Mouse (Mus musculus) hematopoietic multipotent progenitor cell, adult 10-12 weeks (in vitro differentiated cells): ENCODE results near the gene Snrpg. TPM values are rescaled to one million over a fixed set of nuclear protein-coding genes. Genes with fewer than 3 reads are reported as not detected.

Experiments
- polyA plus RNA-seq: library from polyadenylated mRNA; stranded (reverse); fragments of >175 nt; gene quantifications from 2 replicates; pipeline ENCODE4 v1.2.3, GENCODE M21; 2012; ENCODE audit warnings: low replicate concordance

Gene Snrpg
- polyA plus RNA-seq, result 11.7 and 17.6 TPM in 2 replicates

DNA sequence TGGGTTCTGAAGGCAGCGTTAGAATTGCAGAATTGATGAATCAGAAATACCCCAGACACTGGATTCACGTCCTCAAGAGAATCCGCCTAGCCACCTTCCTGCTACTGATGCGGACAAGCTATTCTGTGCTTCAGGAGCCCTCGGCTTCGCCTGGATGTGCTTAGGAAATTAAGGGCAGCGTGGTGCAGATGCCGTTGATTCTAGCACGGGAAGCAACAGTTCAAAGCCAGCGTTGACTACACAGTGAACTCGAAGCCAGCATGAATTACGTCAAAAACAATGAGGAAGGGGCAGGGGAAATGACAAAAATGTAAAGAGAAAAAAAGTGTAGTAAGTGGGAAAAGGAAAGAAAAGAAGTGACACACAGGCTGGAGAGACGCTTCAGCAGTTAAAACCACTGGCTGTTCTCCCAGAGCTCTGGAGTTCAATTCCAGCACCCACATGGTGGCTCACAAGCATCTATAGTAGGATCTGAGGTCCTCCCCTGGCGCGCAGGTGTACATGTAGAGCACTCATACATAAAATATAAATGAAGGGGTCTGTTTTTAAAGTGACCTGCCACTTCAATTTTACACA is at the start of gene Snrpg:
Snrpg (plus strand) TSS at position 541 of the 576 bp plus-strand sequence.

GRCm38 (mm10) chr6:86365371-86366124 is 5.6 kb upstream of the Snrpg start, which contains the start of gene Fam136a:
Gene Fam136a, plus strand, starts transcription at chr6:86365646.

DNA sequence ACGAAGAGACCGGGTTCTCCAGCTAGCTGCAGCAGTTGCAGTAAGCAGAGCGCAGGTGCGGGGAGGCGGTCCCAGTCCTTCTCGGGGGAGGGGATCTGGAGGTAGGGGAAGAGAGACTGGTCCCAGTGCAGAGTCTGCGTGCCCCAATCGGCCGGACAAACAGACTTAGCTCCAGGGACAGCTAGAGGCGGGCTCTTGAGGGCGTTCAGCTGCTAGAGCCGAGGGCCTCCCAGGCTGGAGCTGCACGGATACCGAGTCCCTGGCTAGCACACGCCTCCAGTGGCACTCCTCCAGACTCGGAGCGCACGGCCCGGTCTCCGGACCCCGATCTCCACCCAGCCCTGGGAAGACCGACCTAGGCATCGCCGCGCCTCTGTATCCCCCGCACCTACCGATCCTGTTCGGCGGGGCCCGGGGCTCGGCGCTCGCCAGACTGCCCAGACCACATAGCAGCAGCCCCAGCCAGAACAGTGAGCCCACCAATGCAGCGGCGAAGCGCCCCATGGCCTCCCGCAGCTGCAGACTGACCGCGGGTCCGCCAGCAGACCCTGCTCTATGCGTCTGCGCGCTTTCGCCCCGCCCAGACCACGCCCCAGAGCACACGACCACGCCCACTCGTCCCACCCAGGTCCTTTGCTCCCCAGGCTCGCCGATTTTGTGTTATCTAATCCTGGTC is 25.6 kb downstream of the Snrpg start, which contains the start of gene Pcyox1:
Pcyox1 (minus strand) TSS at position 574 of the 676 bp plus-strand sequence.

GRCm38 (mm10) chr6:86404100-86404861 is 33.2 kb downstream of the Snrpg start, which contains the start of gene Tia1:
Gene Tia1, plus strand, starts transcription at chr6:86404219.

DNA sequence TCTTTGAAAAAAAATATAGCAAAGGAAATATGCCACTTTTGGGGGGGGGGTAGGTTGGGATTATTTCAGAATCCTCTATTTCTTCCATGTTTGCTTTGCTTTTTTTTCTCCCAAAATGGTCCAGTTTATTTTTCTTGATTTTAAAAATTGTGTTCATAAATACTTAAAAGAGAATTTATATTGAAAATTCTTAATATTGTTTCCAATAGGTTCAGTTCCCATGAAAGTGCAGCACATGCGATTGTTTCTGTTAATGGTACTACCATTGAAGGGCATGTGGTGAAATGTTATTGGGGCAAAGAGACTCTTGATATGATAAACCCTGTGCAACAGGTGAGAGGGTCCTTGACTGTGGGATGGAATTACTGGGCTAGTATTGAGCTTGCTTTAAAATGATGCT is 55.3 kb downstream of the Snrpg start, which contains the start of gene Gm44790:
Gm44790 (plus strand) TSS at position 301 of the 400 bp plus-strand sequence.

Other genes with a start within 250 kb of the Snrpg start
- gene Tgfa, start 176.1 kb upstream of the Snrpg start, polyA plus RNA-seq, result 0.39 and 0.42 TPM in 2 replicates
- gene Fam136a, start 5.7 kb upstream of the Snrpg start, polyA plus RNA-seq, result 6.6 and 8.1 TPM in 2 replicates
- 19.6 and 23.3 TPM in 2 replicates for gene Pcyox1, start 25.9 kb downstream of the Snrpg start, polyA plus RNA-seq
- gene Tia1, start 32.9 kb downstream of the Snrpg start, polyA plus RNA-seq, result 36.7 and 50.8 TPM in 2 replicates
- not detected in 2 replicates for gene Gm44790, start 55.4 kb downstream of the Snrpg start, polyA plus RNA-seq
- gene C87436, start 67.1 kb downstream of the Snrpg start, polyA plus RNA-seq, result 5.0 and 11.0 TPM in 2 replicates
- gene Pcbp1, start 155.0 kb downstream of the Snrpg start, polyA plus RNA-seq, result 378 and 715 TPM in 2 replicates